Mouse (Mus musculus): ENCODE results near the gene Nono. TPM values are rescaled to one million over a fixed set of nuclear protein-coding genes. Genes with fewer than 3 reads are reported as not detected.

The Nono gene
- polyA plus RNA-seq, 1 experiment: 90.6 TPM

- Histone ChIP-seq H3K36me3 (ENCODE audit: control insufficient read depth, insufficient read depth, low read length) (no peaks in the 10 kb centered on the region), H3K4me1 (ENCODE audit: control insufficient read depth, insufficient read depth, low read length) (no peaks in the 10 kb centered on the region; the same call in 1 of the 2 replicates), H3K27me3 (replicated peaks; ENCODE audit: control insufficient read depth, insufficient read depth, low read length) (no peaks in the 10 kb centered on the region), H3K27ac (ENCODE audit: insufficient read depth, low read depth, low read length) (no peak overlapping the region), H3K4me3 (ENCODE audit: insufficient read depth, low read depth, low read length) (no peak overlapping the region)
- DNase-seq: no peak
- TF ChIP-seq CTCF (conservative IDR thresholded peaks at IDR 0.05; ENCODE audit: insufficient read depth, insufficient read length, low read depth, low read length): no peak
- TF ChIP-seq POLR2A (IDR thresholded peaks at IDR 0.05; ENCODE audit: low read depth, low read length): no peak
- 36% methylated on average over 2 of the region's 2 CpGs for WGBS
These were observed 34.8 kb upstream of the Nono start for GRCm38 (mm10) chrX:101394341-101394740.

DNA sequence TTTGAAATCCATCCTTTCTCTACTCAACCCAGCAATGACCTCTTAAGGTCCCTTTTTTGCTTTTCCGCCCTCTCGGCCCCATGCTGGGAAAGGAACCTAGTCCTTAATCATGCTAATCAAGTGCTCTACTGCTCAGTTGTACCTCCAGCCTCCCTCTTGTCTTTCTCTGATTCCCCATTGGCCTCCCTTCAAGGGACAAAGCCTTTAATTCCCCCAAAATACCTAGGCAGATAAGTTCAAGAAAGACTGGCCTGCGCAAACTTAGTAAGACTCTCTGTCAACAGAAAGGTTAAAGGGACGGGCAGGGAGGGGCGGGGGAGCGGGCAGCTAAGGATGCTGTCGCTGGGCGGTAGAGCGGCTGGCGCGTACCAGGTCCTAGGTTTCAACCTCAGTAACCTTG lies 32.7 kb upstream of the Nono start:
- WGBS: 69% methylated on average over 11 of the region's 11 CpGs
- no peak overlapping the region for H3K4me3 ChIP-seq (ENCODE audit: insufficient read depth, low read depth, low read length)
- H3K27ac ChIP-seq (ENCODE audit: insufficient read depth, low read depth, low read length): no peak overlapping the region
- no peak for DNase-seq
- no peaks in the 10 kb centered on the region for H3K27me3 ChIP-seq (replicated peaks; ENCODE audit: control insufficient read depth, insufficient read depth, low read length)
- H3K4me1 ChIP-seq (ENCODE audit: control insufficient read depth, insufficient read depth, low read length): no peaks in the 10 kb centered on the region
- TF ChIP-seq POLR2A (IDR thresholded peaks at IDR 0.05; ENCODE audit: low read depth, low read length) (no peak), CTCF (conservative IDR thresholded peaks at IDR 0.05; ENCODE audit: insufficient read depth, insufficient read length, low read depth, low read length) (no peak)
- no peaks in the 10 kb centered on the region for H3K36me3 ChIP-seq (ENCODE audit: control insufficient read depth, insufficient read depth, low read length)

GRCm38 (mm10) chrX:101418946-101419724 lies 10.0 kb upstream of the Nono start:
- Histone ChIP-seq H3K4me3 (ENCODE audit: insufficient read depth, low read depth, low read length) (peak overlapping the region; percentile 89), H3K36me3 (ENCODE audit: control insufficient read depth, insufficient read depth, low read length) (no peaks in the 10 kb centered on the region), H3K27ac (ENCODE audit: insufficient read depth, low read depth, low read length) (peak overlapping the region; percentile 66; the same call in 1 of the 2 replicates), H3K27me3 (replicated peaks; ENCODE audit: control insufficient read depth, insufficient read depth, low read length) (no peaks in the 10 kb centered on the region), H3K4me1 (ENCODE audit: control insufficient read depth, insufficient read depth, low read length) (peaks cover 3% of the 10 kb centered on the region; the same call in 1 of the 2 replicates)
- peak; percentile 61 for DNase-seq
- WGBS: 2% methylated on average over 32 of the region's 36 CpGs
- TF ChIP-seq POLR2A (IDR thresholded peaks at IDR 0.05; ENCODE audit: low read depth, low read length) (no peak), CTCF (conservative IDR thresholded peaks at IDR 0.05; ENCODE audit: insufficient read depth, insufficient read length, low read depth, low read length) (peak; percentile 40)

- peaks cover 3% of the 10 kb centered on the region; the same call in 1 of the 2 replicates for H3K4me1 ChIP-seq (ENCODE audit: control insufficient read depth, insufficient read depth, low read length)
- peak overlapping the region; percentile 66; the same call in 1 of the 2 replicates for H3K27ac ChIP-seq (ENCODE audit: insufficient read depth, low read depth, low read length)
- no peak for TF ChIP-seq POLR2A (IDR thresholded peaks at IDR 0.05; ENCODE audit: low read depth, low read length)
- TF ChIP-seq CTCF (conservative IDR thresholded peaks at IDR 0.05; ENCODE audit: insufficient read depth, insufficient read length, low read depth, low read length): no peak
- peak; percentile 90 for DNase-seq
- WGBS: 1% methylated on average over 54 of the region's 54 CpGs
- no peaks in the 10 kb centered on the region for H3K27me3 ChIP-seq (replicated peaks; ENCODE audit: control insufficient read depth, insufficient read depth, low read length)
- H3K4me3 ChIP-seq (ENCODE audit: insufficient read depth, low read depth, low read length): peak overlapping the region; percentile 89
- H3K36me3 ChIP-seq (ENCODE audit: control insufficient read depth, insufficient read depth, low read length): no peaks in the 10 kb centered on the region
These were observed 9.1 kb upstream of the Nono start for GRCm38 (mm10) chrX:101419725-101420699.

- TF ChIP-seq CTCF (conservative IDR thresholded peaks at IDR 0.05; ENCODE audit: insufficient read depth, insufficient read length, low read depth, low read length) (no peak), POLR2A (IDR thresholded peaks at IDR 0.05; ENCODE audit: low read depth, low read length) (no peak)
- H3K27me3 ChIP-seq (replicated peaks; ENCODE audit: control insufficient read depth, insufficient read depth, low read length): no peaks in the 10 kb centered on the region
- peak within 1 kb of the TSS; percentile 43; the same call in 1 of the 2 replicates for H3K27ac ChIP-seq (ENCODE audit: insufficient read depth, low read depth, low read length)
- DNase-seq: peak; percentile 5
- peak within 1 kb of the TSS; percentile 89 for H3K4me3 ChIP-seq (ENCODE audit: insufficient read depth, low read depth, low read length)
- H3K36me3 ChIP-seq (ENCODE audit: control insufficient read depth, insufficient read depth, low read length): no peaks in the 10 kb centered on the region
- peaks cover 3% of the 10 kb centered on the region; the same call in 1 of the 2 replicates for H3K4me1 ChIP-seq (ENCODE audit: control insufficient read depth, insufficient read depth, low read length)
- 30% methylated on average over 4 of the region's 4 CpGs for WGBS
These were observed 8.4 kb upstream of the Nono start, which contains the start of gene Zmym3 for GRCm38 (mm10) chrX:101420700-101421095. Gene Zmym3 (minus strand): TSS chrX:101420849.

- no peak for TF ChIP-seq POLR2A (IDR thresholded peaks at IDR 0.05; ENCODE audit: low read depth, low read length)
- TF ChIP-seq CTCF (conservative IDR thresholded peaks at IDR 0.05; ENCODE audit: insufficient read depth, insufficient read length, low read depth, low read length): no peak
- Histone ChIP-seq H3K4me1 (ENCODE audit: control insufficient read depth, insufficient read depth, low read length) (peaks cover 3% of the 10 kb centered on the region; the same call in 1 of the 2 replicates), H3K27ac (ENCODE audit: insufficient read depth, low read depth, low read length) (no peak overlapping the region), H3K27me3 (replicated peaks; ENCODE audit: control insufficient read depth, insufficient read depth, low read length) (no peaks in the 10 kb centered on the region), H3K36me3 (ENCODE audit: control insufficient read depth, insufficient read depth, low read length) (no peaks in the 10 kb centered on the region), H3K4me3 (ENCODE audit: insufficient read depth, low read depth, low read length) (no peak overlapping the region)
- WGBS: 78% methylated on average over 2 of the region's 2 CpGs
- DNase-seq: no peak
These were observed 5.7 kb upstream of the Nono start for GRCm38 (mm10) chrX:101423462-101423861.

Data from kidney, adult 2 months (tissue).